Mouse (Mus musculus): ENCODE measurements around the gene Fbxl17.

Fbxl17 gene

DNA sequence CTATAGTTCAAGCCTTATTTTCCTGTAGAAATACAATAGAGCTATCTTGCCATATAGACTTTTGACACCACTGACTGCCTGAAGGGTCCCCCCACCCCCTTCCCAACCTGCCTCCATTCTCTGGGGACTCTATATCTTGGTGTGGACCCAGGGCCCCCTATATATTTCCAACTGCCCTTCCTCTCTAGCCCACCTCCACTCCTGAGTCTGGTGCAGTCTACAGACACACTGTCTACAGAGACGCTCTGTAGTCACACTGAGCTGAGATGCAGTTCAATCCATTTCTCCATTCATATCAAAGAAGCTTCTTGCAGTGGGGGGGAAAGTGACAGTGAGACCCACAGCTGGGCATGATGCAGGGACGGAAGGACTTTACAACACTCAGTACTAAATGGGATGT is 226.5 kb downstream of the Fbxl17 start:
- DNase-seq: no peak

GRCm38 (mm10) chr17:63272914-63273313 is 226.9 kb downstream of the Fbxl17 start:
- DNase-seq: no peak

DNA sequence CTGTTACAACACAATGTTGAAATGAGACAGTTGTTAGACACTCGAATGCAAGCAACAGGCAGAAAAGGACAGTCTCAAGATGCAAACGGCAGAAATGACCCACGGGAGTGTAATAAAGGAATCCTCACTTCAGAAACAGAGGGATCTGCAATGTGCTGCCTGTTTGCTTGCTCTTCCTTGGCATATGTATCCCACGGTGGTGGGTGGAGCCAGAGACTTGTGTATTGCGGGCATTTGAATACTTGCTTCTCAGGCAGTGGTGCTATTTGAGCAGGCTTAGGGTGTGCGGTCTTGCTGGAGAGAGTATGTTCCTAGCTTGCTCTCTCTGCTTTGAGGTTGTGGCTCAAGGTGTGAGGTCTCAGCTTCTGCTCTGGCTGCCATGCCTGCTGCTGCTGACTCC is 228.8 kb downstream of the Fbxl17 start:
- DNase-seq: no peak

- DNase-seq: no peak
Observed at GRCm38 (mm10) chr17:63270513-63270912, 229.3 kb downstream of the Fbxl17 start.

- DNase-seq: no peak
Observed at GRCm38 (mm10) chr17:63262674-63263073, 237.1 kb downstream of the Fbxl17 start.

GRCm38 (mm10) chr17:63261508-63262141 is 238.2 kb downstream of the Fbxl17 start:
- DNase-seq: no peak

DNA sequence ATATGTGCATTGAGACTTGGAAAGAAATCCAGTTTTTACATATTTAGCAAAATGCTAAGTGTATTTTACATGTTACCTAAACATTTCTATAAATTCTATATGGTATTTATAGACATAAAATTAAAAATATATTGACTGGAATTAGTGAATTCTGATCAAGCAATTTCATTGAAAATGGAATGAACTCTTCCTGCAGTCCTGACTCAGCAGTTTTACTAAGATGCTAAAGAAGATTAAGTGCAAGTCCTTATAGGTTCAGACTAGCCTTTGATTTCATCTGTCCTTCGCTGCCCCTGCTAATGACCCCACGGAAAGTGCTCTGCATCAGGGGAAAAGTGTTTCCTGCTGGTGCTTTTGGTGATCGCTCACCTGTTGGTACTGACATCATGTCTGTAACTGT is 240.7 kb downstream of the Fbxl17 start:
- no peak for DNase-seq

GRCm38 (mm10) chr17:63246144-63246619 is 253.6 kb downstream of the Fbxl17 start:
- no peak for DNase-seq

DNA sequence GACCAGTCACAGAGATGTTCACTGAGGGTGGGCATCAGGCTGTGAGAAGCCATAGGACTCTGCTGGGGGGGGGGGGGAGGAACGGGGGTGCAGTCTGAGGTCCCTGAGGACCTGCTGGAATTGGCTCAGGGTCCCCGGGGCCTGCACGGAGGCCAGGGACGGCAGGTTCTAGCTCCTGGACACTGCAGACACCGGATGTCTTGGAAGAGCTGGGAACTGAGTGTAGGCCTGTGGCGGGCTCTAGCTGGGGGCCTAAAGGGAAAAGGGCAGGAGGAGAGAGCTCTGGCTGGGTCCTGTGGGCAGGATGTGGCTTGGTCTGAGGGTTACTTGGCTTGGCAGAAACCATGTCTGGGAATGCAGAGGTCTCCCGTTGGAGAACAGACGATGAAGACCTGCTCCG is 254.3 kb downstream of the Fbxl17 start:
- DNase-seq: no peak

GRCm38 (mm10) chr17:63242761-63243160 is 257.1 kb downstream of the Fbxl17 start:
- DNase-seq: no peak

GRCm38 (mm10) chr17:63240731-63241106 is 259.1 kb downstream of the Fbxl17 start:
- no peak for DNase-seq

- DNase-seq: no peak
Observed at GRCm38 (mm10) chr17:63240021-63240730, 259.6 kb downstream of the Fbxl17 start.

DNA sequence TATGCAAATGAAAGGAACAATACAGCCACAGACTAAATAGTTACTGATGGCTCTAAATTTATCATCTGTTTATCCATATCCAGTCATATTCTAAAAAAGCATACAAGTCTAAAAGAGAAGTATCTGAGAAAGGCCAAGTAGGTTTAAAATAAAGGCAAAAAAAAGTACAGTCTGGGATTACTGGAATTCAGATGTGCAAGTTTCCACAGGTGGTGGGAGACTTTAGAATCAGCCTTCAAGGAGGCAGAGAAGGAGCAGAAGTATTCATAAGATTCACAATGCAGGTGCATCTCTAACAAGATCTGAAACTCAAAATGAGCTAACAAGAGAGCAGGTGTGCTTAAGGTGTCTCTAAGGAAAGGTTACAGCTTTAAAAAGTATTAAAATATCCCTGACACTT is 263.0 kb downstream of the Fbxl17 start:
- DNase-seq: no peak

DNA sequence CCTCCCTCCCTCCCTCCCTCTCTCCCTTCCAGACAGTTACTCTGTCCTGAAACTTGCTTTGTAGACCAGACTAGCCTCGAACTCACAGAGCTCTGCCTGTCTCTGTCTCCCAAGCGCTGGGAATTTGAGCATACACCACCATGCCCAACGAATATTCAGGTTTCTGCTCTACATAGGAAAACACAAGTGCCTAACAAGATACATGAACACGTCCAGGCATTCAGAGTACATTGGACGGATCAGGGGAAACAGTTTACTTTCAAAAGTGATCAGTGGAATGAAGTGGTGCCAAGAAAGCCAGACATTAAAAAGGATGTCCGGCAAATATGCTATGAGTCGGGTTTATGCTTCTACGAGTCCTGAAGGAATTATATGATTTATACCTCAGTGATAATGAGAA is 263.6 kb downstream of the Fbxl17 start:
- no peak for DNase-seq

DNA sequence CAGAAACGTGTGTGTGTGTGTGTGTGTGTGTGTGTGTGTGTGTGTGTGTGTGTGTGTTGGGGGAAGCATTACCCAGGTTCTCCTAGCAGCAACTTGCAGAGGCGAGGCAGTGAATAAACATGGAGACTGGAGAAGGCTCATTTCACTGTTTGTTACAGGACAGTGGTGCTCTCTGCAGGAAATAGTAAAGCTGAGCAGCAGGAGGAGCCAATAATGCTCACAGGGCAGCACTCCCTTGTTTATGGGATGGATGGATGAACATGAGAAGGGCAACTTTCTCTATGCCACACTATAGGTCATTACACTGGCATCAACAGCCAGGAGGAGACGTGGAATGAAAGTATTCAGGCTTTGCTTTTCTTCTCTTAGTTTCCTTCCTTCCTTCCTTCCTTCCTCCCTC is 264.0 kb downstream of the Fbxl17 start:
- no peak for DNase-seq

DNA sequence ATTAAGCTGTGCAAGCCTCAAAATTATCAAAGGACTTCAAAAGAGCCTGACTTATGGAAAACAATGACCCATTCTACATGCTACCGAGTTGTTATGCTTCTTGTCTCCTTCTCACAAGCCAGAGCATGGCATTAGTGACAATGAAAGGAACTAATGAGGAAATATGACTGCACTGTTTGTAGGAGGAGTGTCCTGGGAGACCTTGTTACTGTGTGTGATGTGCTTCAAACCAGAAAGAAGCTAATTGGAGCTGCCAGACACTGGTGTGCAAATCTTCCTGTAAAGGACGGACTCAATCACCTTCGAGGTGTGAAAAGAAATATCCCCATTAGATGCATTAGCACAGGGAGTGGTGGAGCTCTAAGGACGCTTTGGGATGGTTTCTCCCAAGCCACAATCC is 270.7 kb downstream of the Fbxl17 start:
- DNase-seq: no peak

- no peak for DNase-seq
Observed at GRCm38 (mm10) chr17:63226380-63226779, 273.4 kb downstream of the Fbxl17 start.

DNA sequence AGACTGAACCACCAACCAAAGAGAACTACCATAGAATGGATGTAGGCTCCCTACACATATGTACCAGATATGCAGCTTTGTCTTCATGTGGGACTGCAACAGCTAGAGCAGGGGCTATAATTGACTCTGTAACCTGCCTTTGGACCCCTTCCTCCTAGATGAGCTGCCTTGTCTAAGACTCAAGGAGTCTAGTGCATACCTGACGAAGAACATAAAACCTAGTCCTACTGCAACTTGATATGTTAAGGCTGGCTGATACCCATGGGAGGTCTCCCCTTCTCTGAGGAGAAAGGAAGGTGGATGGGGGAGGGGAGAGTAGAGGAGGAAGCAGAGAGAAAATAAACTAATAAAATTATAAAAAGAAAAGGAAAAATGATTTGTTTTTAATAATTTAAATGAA is 273.9 kb downstream of the Fbxl17 start:
- DNase-seq: no peak

DNA sequence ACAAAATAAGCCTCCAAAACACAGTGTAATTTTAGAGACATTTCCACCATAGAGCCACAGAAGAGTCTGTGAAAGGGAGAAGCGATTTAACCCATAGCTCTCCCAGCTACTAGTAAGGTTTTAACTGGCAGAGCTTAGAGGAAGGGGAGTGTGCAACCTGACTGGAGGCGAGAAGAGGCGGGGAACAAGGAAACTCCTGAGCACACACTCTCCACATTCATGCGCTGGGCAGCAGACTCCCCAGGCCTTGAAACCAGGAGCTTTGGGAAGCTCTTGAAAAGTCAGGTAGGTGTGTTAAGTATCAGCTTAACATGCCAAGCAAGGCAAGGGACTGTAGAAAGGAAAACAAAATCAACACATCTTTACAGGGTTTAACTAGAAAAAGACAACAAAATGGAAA is 276.1 kb downstream of the Fbxl17 start:
- no peak for DNase-seq

DNA sequence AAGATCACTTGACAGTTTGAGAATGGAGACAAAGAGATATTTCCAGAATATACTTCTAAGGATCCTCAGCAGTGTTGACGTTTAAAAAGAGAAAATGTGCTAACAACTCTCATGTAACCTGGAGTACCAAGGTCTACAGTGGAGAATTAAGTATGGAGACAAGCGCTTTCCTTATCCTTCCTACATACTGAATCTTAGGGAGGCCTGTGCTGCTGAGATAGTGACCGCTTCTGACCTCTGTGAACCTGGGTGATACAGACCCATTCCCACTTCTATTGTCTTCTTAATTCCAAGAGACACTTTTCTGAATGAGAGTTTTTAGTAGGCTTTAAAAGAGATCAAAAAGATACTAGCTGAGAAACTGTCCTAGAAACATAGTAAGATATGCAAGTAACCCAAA is 278.2 kb downstream of the Fbxl17 start:
- DNase-seq: no peak

DNA sequence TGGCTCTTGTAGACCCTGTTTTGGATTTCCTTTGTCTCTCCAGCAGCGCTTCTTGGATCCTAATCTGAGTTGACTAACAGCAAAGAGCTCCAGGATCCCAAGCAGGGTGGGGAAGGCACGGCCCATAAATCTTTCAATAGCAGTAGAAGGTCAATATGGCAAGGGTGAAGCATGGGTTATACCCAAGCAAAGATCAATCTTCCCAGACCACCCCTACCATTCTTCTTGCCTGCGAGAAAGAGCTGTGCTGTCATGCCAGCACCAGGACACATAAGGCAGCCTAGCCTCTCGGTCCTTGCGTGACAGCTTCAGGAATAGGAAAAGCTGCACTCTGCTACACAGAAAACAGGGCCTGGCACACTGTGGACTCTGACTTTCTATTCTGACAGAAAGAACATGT is 279.0 kb downstream of the Fbxl17 start:
- DNase-seq: no peak

GRCm38 (mm10) chr17:63217016-63217415 is 282.8 kb downstream of the Fbxl17 start:
- no peak for DNase-seq

DNA sequence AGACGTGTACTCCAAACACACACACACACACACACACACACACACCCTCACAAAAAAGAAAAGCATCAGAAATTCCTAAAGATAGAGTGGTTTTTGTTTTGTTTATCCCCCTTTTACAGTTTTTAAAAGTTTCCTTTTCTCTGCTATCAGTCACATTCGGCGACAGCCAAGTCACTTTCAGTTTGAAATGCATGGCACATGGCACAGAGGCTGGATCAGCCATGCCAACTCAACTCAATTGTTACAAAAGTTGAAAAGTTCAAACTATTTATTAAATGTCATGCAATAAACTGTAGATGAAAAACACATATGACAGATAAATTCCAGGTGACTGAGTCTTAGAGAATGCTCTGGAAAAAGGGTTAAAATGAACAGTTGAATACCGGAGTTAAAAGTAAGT is 287.8 kb downstream of the Fbxl17 start:
- DNase-seq: no peak

GRCm38 (mm10) chr17:63209151-63209550 is 290.7 kb downstream of the Fbxl17 start:
- no peak for DNase-seq

DNA sequence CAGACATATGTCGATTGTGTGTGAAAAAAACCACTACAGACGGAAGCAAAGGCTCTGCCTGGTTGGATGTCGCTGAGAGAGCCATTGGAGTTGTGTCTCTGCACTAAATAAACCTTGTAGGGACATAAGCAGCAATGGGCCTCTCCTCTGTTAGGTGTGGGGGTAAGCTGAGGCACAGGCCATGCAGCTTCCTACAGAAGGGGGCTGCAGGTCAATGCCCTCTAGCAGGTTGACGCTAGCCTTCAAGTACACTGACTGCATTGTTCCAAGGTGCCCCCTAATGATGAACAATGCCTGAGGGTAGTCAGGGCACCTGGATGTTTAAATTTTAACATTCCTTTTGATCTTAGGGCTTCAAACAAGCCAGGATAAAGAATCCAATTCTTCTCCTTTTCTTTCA is 291.5 kb downstream of the Fbxl17 start:
- no peak for DNase-seq

Data from thymus, adult 18-20 months (tissue).